Mouse (Mus musculus): ENCODE measurements around the gene 1700024G13Rik. TPM values are rescaled to one million over a fixed set of nuclear protein-coding genes. Genes with fewer than 3 reads are reported as not detected.

The 1700024G13Rik gene
- polyA plus RNA-seq, 1 experiment, result not detected

GRCm38 (mm10) chr14:32344694-32345093 lies 43.5 kb downstream of the 1700024G13Rik start:
- H3K4me1 ChIP-seq (ENCODE audit: control insufficient read depth, insufficient read depth, low read length), result no peaks in the 10 kb centered on the region; the same call in 1 of the 2 replicates
- no peak overlapping the region for H3K4me3 ChIP-seq (replicated peaks; ENCODE audit: control insufficient read depth, low read depth, low read length)
- 69% methylated on average over 9 of the region's 10 CpGs for WGBS
- no peak overlapping the region for H3K27ac ChIP-seq (ENCODE audit: control insufficient read depth, insufficient read depth, low read depth, low read length, poor library complexity)
- no peak for TF ChIP-seq POLR2A (IDR thresholded peaks at IDR 0.05; ENCODE audit: borderline replicate concordance, control insufficient read depth, low read depth, low read length)
- TF ChIP-seq CTCF (IDR thresholded peaks at IDR 0.05; ENCODE audit: control insufficient read depth, insufficient read depth, low read length), result no peak

- no peak for TF ChIP-seq POLR2A (IDR thresholded peaks at IDR 0.05; ENCODE audit: borderline replicate concordance, control insufficient read depth, low read depth, low read length)
- TF ChIP-seq CTCF (IDR thresholded peaks at IDR 0.05; ENCODE audit: control insufficient read depth, insufficient read depth, low read length), result no peak
- WGBS, result 72% methylated on average over 7 of the region's 7 CpGs
These were observed 44.0 kb downstream of the 1700024G13Rik start for GRCm38 (mm10) chr14:32344176-32344575.

GRCm38 (mm10) chr14:32341823-32342222 lies 46.4 kb downstream of the 1700024G13Rik start:
- no peak overlapping the region for H3K4me3 ChIP-seq (replicated peaks; ENCODE audit: control insufficient read depth, low read depth, low read length)
- TF ChIP-seq POLR2A (IDR thresholded peaks at IDR 0.05; ENCODE audit: borderline replicate concordance, control insufficient read depth, low read depth, low read length) (no peak), CTCF (IDR thresholded peaks at IDR 0.05; ENCODE audit: control insufficient read depth, insufficient read depth, low read length) (no peak)
- H3K27ac ChIP-seq (ENCODE audit: control insufficient read depth, insufficient read depth, low read depth, low read length, poor library complexity), result no peak overlapping the region
- H3K4me1 ChIP-seq (ENCODE audit: control insufficient read depth, insufficient read depth, low read length), result no peaks in the 10 kb centered on the region
- WGBS, result 77% methylated on average over 7 of the region's 7 CpGs

More at GRCm38 (mm10) chr14:32344176-32344575, 44.0 kb downstream of the 1700024G13Rik start:
- H3K4me1 ChIP-seq (ENCODE audit: control insufficient read depth, insufficient read depth, low read length), result no peaks in the 10 kb centered on the region; the same call in 1 of the 2 replicates
- no peak overlapping the region for H3K4me3 ChIP-seq (replicated peaks; ENCODE audit: control insufficient read depth, low read depth, low read length)
- H3K27ac ChIP-seq (ENCODE audit: control insufficient read depth, insufficient read depth, low read depth, low read length, poor library complexity), result no peak overlapping the region

DNA sequence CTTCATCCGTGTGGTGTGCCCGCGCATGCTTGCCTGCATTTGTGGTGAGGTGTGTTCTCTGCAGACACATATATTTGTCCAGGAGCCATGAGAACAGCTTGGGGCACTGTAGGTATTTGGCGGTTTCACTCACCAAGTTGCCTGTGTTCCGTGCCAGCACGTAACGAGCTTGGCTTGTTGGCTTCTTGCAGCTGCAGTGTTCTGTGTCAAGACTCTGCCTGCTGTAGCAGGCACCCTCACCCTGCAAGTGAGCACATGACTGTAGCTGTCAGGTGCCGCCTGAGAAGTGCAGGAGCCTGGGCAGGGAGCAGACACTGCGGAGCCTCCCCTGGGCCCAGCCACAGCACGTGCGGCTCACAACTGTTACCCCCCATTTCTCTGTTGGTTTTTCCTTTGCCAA lies 51.6 kb downstream of the 1700024G13Rik start:
- H3K27ac ChIP-seq (ENCODE audit: control insufficient read depth, insufficient read depth, low read depth, low read length, poor library complexity), result no peak overlapping the region
- WGBS, result 86% methylated on average over 11 of the region's 11 CpGs
- no peak for TF ChIP-seq POLR2A (IDR thresholded peaks at IDR 0.05; ENCODE audit: borderline replicate concordance, control insufficient read depth, low read depth, low read length)
- no peak for TF ChIP-seq CTCF (IDR thresholded peaks at IDR 0.05; ENCODE audit: control insufficient read depth, insufficient read depth, low read length)

DNA sequence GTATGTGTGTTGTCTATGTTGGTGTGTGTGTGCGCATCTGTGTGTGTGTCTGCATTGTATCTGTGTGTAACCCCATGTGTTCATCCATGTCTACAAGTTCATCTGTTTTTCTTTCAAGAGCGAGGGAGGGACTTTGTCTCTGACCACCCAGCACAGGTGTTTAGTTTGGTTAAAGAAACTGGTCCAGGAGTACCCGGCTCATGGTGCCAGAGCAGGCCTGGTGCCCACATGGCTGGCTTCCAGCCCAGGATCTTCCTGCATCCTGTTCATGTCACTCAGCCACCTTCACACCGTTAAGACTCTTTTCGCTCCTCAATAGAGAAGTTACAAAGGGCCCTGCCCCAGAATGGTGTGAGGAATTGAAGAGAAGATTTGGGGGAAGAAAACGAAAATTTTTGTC lies 52.2 kb downstream of the 1700024G13Rik start:
- no peak overlapping the region for H3K27ac ChIP-seq (ENCODE audit: control insufficient read depth, insufficient read depth, low read depth, low read length, poor library complexity)
- 41% methylated on average over 6 of the region's 6 CpGs for WGBS
- TF ChIP-seq POLR2A (IDR thresholded peaks at IDR 0.05; ENCODE audit: borderline replicate concordance, control insufficient read depth, low read depth, low read length) (no peak), CTCF (IDR thresholded peaks at IDR 0.05; ENCODE audit: control insufficient read depth, insufficient read depth, low read length) (no peak)
- H3K4me1 ChIP-seq (ENCODE audit: control insufficient read depth, insufficient read depth, low read length), result no peaks in the 10 kb centered on the region
- no peak overlapping the region for H3K4me3 ChIP-seq (replicated peaks; ENCODE audit: control insufficient read depth, low read depth, low read length)

More for the DNA sequence above, 51.6 kb downstream of the 1700024G13Rik start:
- H3K4me1 ChIP-seq (ENCODE audit: control insufficient read depth, insufficient read depth, low read length), result no peaks in the 10 kb centered on the region
- no peak overlapping the region for H3K4me3 ChIP-seq (replicated peaks; ENCODE audit: control insufficient read depth, low read depth, low read length)

DNA sequence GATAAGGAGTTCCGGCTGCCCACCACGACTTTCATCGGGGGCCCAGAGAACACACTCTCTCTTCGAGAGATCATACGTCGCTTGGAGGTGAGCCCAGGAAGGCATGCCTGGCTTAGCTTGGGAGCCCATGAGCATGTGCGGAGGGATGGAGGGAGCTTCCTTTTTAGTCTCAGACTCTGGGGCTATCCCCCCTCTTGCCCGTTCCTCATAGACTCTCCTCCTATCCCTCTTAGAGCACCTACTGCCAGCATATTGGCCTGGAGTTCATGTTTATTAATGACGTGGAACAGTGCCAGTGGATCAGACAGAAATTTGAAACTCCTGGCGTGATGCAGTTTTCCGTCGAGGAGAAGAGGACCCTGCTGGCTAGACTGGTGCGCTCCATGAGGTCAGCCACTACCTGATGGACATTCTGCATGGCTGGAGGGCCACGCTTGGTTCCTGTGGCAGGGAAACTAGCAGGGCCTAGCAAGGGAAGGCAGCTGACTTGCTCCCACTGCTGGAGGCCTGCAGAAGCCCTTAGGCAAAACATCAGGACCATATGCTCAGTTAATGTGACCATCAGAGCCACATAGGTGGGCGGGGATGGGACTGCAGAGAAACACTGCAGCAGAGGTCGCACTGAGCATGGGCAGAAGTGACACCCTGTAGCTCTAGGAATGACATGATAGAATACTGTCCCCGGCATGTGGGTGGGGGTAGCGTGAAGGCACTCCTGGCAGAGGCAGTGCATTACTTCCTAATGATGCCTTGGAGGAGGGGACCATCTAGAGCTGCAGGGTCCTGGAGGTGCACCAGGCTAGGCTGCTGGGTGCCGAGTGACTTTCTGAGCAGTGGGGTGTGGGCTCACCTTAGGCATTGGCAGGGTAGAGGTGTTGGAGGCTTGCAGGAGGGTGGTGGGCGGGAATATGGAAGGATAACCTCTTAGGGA lies 55.4 kb downstream of the 1700024G13Rik start:
- WGBS, result 81% methylated on average over 20 of the region's 20 CpGs
- TF ChIP-seq POLR2A (IDR thresholded peaks at IDR 0.05; ENCODE audit: borderline replicate concordance, control insufficient read depth, low read depth, low read length) (no peak), CTCF (IDR thresholded peaks at IDR 0.05; ENCODE audit: control insufficient read depth, insufficient read depth, low read length) (no peak)
- H3K4me3 ChIP-seq (replicated peaks; ENCODE audit: control insufficient read depth, low read depth, low read length), result no peak overlapping the region
- no peaks in the 10 kb centered on the region for H3K4me1 ChIP-seq (ENCODE audit: control insufficient read depth, insufficient read depth, low read length)
- H3K27ac ChIP-seq (ENCODE audit: control insufficient read depth, insufficient read depth, low read depth, low read length, poor library complexity), result no peak overlapping the region

- TF ChIP-seq CTCF (IDR thresholded peaks at IDR 0.05; ENCODE audit: control insufficient read depth, insufficient read depth, low read length) (no peak), POLR2A (IDR thresholded peaks at IDR 0.05; ENCODE audit: borderline replicate concordance, control insufficient read depth, low read depth, low read length) (no peak)
- H3K4me3 ChIP-seq (replicated peaks; ENCODE audit: control insufficient read depth, low read depth, low read length), result no peak overlapping the region
- no peaks in the 10 kb centered on the region for H3K4me1 ChIP-seq (ENCODE audit: control insufficient read depth, insufficient read depth, low read length)
- 89% methylated on average over 9 of the region's 9 CpGs for WGBS
- no peak overlapping the region for H3K27ac ChIP-seq (ENCODE audit: control insufficient read depth, insufficient read depth, low read depth, low read length, poor library complexity)
These were observed 60.8 kb downstream of the 1700024G13Rik start for GRCm38 (mm10) chr14:32327366-32327765.

Other genes starting within 250 kb of the 1700024G13Rik start
- gene Msmb, start 246.4 kb downstream of the 1700024G13Rik start, polyA plus RNA-seq (2011; ENCODE audit: insufficient read depth, insufficient read length, low replicate concordance, missing spikeins), result not detected in 2 replicates
- 108 and 110 TPM in 2 replicates for gene Ncoa4, start 228.5 kb downstream of the 1700024G13Rik start, polyA plus RNA-seq (2011; ENCODE audit: insufficient read depth, insufficient read length, low replicate concordance, missing spikeins)
- 13.1 and 14.7 TPM in 2 replicates for gene Timm23, start 186.5 kb downstream of the 1700024G13Rik start, polyA plus RNA-seq (2011; ENCODE audit: insufficient read depth, insufficient read length, low replicate concordance, missing spikeins)
- gene Parg, start 186.4 kb downstream of the 1700024G13Rik start, polyA plus RNA-seq (2011; ENCODE audit: insufficient read depth, insufficient read length, low replicate concordance, missing spikeins), result 16.8 and 20.8 TPM in 2 replicates
- gene Ogdhl, start 66.4 kb downstream of the 1700024G13Rik start, polyA plus RNA-seq (2011; ENCODE audit: insufficient read depth, insufficient read length, low replicate concordance, missing spikeins), result 0.34 and 3.9 TPM in 2 replicates
- not detected in 2 replicates for gene Slc18a3, start 76.5 kb upstream of the 1700024G13Rik start, polyA plus RNA-seq (2011; ENCODE audit: insufficient read depth, insufficient read length, low replicate concordance, missing spikeins)
- not detected in 2 replicates for gene Chat, start 77.6 kb upstream of the 1700024G13Rik start, polyA plus RNA-seq (2011; ENCODE audit: insufficient read depth, insufficient read length, low replicate concordance, missing spikeins)
- gene Ercc6, start 125.1 kb upstream of the 1700024G13Rik start, polyA plus RNA-seq (2011; ENCODE audit: insufficient read depth, insufficient read length, low replicate concordance, missing spikeins), result 5.5 and 6.9 TPM in 2 replicates
- gene Prrxl1, start 211.0 kb upstream of the 1700024G13Rik start, polyA plus RNA-seq (2011; ENCODE audit: insufficient read depth, insufficient read length, low replicate concordance, missing spikeins), result 0.54 and 1.2 TPM in 2 replicates